Mouse (Mus musculus): ENCODE data around the gene Trappc12. TPM values are rescaled to one million over a fixed set of nuclear protein-coding genes. Genes with fewer than 3 reads are reported as not detected.
A peak's percentile ranks its signal among the peaks of the same experiment; 100 is the strongest.
"Not testable (repeated sequence)": the region's sequence is repeated elsewhere in the genome, so short reads cannot be mapped to it uniquely, and the experiment has no call there.

The Trappc12 gene
- total RNA-seq, 2 experiments from 2014 or later = 51.3 to 52.7 TPM

DNA sequence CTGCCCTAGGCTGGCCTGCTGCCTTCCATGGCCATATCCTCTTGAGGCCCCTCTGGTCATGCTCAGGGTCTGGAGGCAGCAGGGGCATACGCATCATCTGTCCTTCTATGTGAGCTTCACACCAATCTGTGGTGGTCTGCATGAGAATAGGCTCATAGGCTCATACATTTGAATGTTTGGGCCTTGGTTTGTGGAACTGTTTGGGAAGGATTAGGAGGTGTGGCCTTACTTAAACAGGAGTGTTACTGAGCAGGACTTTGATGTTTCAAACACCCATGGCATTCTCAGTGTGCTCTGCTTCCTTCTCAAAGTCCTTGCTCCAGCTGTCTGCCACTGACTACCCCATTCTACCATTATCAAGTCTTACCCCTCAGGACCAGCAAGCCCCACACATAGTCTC lies 16.0 kb downstream of the Trappc12 start:
- DNase-seq (ENCODE audit: low spot score in 2 of 2) = no peak

DNA sequence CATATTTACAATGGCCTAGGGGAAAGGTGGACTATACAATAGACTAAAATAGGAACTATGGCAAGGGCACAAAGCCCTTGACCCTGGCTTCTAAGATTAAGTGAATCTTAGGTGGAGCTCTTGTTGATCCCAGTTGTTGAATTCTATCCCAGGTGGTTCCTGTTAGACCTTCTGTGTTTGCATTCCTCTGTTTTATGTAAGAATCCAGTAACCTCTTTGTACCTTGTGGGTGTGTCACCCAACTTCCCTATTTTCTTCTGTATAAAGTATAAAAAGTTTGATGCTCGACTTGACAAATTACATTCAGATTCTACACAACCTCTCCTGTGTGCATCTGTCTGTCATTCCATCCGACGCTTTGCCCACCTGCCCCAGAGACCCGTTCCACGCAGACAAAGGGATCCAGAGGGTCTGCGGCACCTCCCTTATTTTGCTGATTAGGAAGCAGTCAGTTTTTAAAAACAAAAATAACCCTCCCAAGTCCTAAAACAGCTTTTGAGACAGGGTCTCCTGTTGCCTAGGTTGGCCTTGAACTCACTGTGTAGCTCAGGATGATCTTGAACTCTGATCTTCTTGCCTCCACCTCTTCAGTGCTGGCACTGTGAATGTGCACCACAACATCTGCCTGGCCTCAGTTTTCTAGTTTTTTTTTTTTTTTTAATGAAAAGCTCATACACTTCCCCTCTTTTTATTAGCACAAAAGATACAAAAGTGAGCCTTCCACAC lies 16.6 kb downstream of the Trappc12 start:
- DNase-seq (ENCODE audit: low spot score in 2 of 2) = not testable (repeated sequence)

DNA sequence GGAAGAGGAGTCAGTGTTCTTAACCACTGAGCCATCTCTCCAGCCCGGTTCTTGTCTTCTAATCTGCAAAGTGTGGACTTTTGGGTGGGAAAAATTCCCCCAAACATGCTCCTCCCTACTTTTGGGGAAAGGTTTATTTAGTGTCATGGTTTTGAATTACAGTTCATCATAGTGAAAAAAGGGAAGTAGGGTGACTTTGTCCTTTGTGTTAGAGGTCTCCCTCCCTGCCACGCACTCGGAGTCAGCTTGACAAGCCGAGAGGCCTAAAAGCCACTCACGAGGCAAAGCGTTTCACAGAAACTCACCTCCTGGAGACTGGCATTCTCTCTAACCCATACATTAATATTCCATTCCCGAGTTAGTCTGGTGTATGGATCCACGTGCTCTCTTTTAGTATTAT lies 17.6 kb downstream of the Trappc12 start:
- DNase-seq (ENCODE audit: low spot score in 2 of 2) = no peak

DNA sequence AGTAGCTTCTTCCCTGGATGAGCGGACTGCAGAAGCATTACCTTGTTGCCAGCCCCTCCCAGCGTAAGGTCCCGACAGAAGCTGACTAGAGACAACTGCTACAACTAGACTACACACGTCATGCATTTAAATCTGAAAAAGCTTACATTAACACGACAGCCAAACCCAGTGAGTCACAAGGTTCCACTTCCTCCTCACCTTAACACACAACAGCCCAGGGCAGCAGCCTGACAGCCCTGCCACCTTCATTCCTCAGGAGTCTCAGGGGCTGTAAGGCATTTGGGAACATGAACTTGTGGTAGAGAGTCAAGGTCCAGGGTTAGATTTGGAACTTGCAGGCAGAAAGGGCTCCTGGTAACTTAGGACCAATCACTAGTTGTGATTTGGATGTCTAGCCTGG lies 23.2 kb downstream of the Trappc12 start:
- DNase-seq (ENCODE audit: low spot score in 2 of 2) = no peak

DNA sequence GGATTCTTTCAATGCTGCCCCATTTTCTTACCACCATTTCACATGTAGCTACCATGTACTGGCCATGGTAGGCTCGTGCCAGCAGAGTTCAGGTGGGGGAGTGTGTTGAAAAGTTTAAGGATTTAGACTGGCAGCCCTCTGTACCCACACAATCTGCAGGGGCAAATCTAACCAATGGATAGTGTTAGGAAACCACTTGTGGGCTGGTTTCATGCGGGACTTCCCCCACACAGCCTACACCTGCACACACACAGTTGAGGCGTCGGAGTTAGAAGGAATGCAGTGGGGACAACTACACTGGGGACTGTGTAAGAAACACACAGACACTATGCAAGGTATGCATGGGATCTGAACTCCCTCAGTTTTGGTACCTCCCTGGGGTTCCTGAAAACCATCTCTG lies 24.1 kb downstream of the Trappc12 start:
- no peak for DNase-seq (ENCODE audit: low spot score in 2 of 2)

DNA sequence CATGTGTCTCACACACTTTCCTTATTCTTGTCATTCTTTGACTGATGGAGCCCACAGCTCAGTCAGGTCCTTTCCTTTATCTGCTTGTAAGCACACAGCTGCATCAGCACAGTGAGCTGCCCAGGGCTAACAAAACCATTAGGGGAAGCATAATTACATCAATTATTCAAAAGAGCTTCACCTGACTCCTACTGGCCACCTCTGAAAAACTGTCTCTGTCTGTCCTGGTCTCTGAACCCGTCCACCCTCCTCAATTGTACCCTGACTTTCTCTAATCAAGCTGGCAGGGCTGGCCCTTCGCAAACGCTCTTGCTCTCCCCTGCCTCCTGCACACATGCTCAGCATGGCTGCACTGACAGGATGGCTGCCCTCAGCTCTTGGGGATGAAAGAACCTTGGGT lies 25.9 kb downstream of the Trappc12 start:
- no peak for DNase-seq (ENCODE audit: low spot score in 2 of 2)

DNA sequence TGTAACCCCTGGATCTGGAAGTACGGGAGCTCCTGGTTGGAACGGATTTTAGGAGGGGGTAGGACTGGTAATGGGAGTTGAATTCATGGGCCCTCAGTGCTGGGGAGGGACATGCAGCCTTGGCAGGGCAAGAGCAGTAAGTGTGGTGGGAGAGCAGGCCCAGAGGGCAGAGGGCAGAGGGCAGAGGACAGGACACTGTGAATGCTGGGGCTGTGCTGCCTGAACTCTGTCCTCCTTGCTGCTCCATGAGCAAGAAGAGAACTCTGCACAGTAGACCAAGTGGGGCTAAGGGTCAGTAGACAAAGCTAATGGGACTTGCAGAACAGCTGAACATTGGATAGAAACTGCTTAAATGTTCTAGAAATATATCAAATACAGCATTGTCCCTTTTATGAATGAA lies 32.2 kb downstream of the Trappc12 start:
- DNase-seq (ENCODE audit: low spot score in 2 of 2) = no peak

DNA sequence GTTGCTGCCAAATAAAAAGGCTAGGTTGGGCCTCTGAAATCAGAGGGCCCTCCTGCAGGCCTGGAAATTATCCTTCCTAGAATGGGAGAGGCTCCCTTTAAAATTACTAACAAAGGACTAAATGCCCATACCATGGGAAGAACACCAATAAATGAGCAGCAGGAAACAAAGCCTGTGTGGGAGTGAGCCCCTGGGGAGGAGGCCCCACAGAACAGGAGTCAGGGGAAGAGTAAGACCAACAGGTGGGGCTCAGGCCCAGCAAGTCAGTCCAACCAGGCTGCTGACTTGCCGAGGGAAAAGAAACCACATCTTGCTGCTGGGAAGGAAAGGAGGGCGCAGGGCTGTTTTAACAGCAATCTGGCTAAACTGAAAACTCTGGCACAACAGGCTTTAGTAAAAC lies 33.2 kb downstream of the Trappc12 start:
- no peak for DNase-seq (ENCODE audit: low spot score in 2 of 2)

DNA sequence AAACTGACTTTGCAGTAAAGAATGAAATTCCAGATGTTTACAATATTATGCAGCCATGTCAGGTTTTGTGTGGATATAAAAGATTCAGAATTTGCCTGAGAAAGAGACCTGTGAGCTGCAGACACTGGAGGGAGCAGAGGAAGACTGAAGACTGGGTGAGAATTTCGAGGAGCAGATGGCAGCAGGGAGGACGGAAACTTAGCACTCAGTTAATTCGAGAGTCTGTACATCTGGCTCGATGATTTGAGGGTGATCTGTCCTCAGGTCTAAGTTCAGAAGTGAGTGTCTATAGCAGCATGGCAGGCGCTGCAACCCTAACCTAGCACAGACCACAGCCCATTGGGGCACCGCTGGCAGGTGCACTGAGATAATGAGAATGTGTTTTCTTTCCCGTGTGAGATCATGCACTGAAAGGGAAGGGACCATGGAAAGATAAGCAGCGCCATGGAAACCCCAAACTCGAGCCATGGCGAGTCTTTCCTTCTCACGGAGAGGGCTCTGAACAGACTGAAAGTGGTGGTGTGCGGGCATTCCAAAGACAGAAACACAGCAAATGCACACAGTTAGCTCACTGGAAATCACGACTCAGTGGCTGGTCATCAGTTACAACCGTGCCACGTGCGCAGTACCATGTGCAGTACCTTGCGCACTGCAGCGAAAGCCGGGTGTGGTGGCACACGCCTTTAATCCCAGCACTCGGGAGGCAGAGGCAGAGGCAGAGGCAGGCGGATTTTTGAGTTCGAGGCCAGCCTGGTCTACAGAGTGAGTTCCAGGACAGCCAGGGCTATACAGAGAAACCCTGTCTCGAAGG lies 35.2 kb downstream of the Trappc12 start:
- DNase-seq (ENCODE audit: low spot score in 2 of 2) = no peak

DNA sequence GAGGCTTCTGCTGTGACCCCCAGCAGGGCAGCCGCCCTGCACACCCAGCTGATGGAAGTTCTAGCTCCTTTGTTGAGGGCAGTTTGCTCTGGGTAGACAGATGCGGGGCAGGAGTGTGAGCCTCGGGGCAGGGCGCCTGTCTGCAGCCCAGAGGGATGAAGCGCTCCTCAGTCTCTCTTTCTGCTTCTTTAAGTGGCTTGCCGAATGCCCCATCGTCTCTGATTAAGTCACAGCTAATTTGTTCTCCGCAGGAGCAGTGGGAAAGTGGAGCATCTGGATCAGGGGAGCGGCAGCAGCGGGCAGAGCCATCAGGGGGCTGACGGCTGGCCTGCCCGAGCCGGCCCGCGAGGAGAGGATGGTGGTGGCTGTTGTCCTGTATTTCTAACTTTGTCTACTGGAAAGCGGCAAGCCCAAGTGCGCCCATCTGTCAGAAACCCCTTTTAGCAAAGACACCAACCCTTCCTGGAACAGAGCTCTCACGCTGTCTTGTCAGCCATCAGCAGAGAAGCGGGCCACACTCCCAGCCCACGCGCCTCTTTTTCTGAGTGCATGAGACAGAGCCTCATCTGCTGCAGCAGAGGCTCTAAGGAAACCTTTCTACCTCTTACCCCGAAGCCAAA lies 39.6 kb downstream of the Trappc12 start:
- DNase-seq (ENCODE audit: low spot score in 2 of 2) = peak in 1 of 2 experiments; percentile 56

DNA sequence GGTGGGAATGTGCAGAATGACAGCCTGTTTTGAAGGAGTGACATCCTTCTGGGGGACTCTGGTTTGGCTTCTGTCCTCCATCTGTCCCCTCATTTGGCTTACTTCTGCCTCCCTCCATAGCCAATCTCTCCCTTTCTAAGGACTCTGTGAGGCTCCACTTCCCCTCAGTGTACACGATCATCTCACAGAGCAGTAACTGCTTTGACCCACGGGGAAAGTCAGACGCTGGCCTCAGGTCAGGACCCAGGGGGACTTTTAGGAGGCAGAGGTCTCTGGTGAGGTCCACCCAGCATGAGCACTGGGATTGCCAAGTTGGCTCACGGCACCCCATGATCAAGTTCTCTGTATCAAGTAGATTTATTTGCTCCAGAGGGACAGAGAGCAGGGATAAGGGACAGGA lies 42.1 kb downstream of the Trappc12 start:
- DNase-seq (ENCODE audit: low spot score in 2 of 2) = no peak

DNA sequence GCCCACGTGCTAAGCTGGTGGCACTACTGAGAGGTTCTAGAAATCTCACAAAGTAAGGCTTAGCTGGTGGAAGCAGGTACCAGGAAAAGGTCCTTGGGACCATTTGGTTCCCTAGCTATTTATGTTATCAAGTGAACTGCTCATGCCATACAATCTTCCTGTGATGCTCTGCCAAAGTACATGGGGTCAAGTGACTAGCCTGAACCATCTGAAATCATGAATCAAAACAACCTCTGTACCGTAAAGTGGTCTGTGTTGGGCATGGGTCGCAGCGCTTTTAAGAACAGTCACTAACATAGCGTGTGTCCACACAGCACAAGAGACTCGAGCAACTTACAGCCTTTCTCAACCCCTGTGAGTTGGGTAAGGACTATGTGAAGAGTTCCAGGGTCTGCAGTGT lies 45.1 kb downstream of the Trappc12 start:
- no peak for DNase-seq (ENCODE audit: low spot score in 2 of 2)

DNA sequence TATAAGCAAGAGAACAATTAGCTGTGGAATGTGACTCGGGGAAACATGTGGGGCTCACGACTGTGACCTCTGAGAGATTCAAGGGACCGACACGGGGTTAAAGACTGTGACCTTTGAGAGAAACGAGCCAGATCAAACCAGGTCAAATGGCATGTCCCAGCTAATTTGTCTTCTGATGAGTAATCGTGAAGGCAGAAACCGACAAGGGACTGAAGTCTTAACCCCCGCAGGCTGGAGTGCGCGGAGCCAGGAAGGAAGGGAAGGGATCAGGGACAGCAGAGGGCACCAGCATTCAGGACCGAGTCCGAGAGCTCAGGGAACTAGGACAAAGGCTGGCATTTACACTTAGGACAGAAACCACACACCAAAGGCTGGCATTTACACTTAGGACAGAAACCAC lies 45.9 kb downstream of the Trappc12 start:
- no peak for DNase-seq (ENCODE audit: low spot score in 2 of 2)

DNA sequence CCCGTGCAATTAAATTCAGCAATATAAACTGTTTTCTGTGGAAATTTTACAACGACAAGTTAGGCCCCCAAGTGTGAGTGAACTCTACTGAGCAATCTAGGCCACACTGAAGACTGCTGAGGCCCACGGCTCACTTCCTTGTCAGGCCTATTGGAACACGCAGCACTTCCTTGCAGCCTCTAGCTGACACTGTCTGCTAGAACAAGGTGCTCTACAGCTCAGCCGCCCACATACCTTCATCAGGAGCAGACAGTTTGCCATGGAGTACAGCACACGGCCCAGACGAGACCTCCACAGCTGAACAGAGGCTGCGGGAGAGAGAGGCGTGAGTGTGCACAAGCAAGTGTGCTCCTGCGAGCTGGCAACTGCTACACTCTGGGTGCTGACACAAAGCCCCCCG lies 49.0 kb downstream of the Trappc12 start:
- no peak for DNase-seq (ENCODE audit: low spot score in 2 of 2)

DNA sequence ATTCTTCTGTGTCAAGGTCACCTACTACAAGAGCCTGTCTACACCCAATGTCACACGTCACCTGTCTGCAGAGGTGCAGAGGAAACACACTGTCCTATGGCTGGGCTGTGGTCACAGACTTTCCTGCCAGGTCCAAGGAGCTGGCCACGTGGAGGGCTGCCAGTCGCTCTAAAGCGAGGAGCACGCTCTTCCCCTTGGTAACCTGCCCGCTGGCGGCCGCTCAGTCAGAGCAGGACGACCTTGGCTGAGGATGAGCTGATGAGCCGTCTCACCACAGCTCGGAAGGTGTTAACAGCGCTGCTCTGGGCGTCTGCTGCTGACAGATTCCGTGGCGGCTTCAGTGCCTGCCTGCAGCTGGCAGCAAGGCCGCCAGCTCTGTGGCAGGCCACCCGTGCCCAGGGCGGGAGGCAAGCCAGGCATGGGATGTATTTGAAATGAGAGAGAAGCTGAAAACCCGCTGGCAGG lies 49.7 kb downstream of the Trappc12 start:
- DNase-seq (ENCODE audit: low spot score in 2 of 2) = peak; percentile 73 to 77

DNA sequence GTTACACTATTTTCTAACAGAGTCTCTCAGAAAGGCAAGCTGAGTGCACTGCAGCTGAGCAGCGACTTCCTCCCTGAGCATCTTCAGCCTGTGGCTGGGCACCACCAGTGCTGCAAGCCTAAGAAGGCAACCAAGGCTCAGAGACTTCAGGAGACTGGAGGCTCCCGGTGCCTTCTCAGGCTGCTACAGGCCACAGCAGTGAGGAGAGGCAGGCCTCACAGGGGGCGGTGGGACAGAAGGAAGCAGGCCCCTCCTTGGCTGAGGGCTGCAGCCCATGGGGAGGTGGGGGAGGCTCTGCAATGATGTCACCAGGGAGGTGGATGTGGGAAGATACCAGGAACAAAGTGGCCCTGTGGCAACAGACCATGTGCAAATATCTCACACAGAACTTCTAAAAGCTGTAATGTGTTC lies 50.2 kb downstream of the Trappc12 start:
- no peak for DNase-seq (ENCODE audit: low spot score in 2 of 2)

DNA sequence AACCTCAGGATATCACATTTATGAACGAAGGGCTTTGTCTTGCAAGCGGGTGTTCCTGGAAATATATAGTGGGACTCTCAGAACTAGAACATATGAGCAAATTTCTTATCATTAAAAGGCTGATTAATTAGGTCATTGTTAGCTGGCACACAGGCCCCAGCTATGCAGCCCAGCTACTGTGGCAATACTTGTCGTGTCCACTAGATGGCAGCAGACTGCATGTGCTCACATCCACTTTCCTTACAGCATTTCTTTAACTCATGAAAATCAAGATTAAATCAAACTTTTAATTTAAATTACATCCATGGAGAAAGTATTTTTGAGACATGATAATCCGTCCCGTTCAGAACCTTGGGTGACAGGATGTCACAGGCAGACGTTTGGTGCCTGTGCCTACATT lies 50.6 kb downstream of the Trappc12 start:
- DNase-seq (ENCODE audit: low spot score in 2 of 2) = peak; percentile 80 to 87

DNA sequence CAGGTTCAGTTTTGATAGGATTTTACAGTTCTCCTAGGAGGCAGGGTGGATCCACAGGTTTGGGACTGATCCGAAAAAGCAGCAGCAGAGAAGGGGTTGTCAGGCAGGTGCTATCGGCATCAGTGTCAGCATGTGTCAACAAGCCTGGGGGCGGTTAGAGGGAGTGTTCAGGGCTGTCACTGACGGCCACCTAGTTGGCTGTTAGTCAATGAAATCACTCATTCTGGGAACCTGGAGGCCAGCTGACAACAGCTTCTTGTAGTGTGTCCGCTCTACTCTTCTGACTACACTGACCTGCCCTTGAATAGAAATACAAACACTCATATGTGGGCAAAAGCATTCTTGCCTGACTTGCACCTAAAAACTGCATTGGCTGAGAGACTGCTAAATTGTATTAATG lies 51.2 kb downstream of the Trappc12 start:
- no peak for DNase-seq (ENCODE audit: low spot score in 2 of 2)

DNA sequence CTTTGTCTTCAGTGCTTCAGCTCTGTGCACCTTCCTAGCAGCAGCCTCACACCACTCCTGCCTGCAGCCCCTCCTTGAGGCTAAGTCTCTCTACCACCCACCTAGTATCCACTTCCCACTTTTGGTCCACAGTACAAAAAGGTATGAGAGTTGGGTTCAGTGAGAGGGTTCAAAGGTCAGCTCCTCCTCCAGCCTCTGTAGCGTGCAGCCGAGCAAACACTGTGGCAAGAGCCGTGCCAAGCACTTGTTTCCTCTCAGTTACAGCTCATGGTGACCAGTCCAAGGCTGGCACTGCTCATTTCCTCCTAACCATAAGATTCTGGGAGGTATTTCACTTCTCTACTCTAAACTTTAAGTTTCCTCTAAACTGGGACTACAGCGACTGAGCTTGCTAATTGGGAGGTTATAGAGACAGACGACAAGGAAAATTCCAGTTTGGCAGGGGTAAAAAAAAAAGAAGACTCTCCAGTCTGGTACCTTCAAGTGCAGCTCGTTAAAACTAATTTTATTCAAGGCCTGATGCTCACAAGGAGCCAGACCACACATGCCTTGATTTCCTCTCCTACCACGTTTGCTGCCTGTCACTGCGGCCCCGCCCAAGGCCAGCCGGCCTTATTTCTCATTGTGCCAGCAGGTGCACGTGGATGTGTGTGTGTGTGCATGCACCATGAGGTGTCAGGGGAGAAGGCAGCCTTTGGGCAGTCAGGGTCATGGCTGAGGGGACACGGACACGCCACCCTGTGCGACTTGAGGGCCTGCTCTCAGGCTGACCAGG lies 52.3 kb downstream of the Trappc12 start:
- no peak for DNase-seq (ENCODE audit: low spot score in 2 of 2)

DNA sequence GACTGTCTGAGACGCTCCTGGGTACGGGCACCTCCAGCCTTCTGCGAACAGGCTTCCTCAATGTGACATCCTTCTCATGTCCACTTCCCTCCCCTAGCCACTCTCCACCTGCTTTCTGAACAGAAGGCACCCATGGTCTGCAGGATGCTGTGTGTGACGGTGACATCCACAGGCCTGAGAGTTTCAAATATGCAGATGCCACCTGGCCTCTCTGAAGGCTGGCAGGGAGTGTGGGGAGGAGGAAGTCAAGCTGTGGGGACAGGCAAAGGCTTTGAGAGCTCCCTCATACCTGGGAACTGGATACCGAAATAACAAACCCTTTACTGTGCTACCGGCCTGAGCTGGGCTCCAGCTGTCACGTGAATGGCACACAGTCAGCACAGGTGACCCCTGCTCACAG lies 55.5 kb downstream of the Trappc12 start:
- no peak for DNase-seq (ENCODE audit: low spot score in 2 of 2)

DNA sequence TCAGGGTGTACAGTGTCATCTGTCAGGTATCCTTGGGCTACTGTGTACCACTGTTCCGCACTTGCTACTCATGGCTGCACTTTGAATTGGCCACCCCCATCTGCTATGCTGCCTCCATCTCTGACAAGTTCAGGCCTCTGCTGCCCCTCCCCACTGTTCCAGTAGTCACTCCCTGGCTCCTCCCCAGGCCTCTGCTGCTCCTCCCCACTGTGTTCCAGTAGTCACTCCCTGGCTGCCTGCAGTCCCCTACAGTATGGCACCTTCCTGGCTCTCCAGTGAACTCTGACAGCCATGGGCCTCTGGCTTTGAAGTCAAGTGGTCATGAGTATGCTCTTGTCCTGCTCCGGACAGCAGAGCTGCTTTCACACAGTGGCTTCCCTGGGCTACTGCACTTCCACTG lies 56.0 kb downstream of the Trappc12 start:
- no peak for DNase-seq (ENCODE audit: low spot score in 2 of 2)

All from layer of hippocampus, postnatal 14 days (tissue).